Mouse (Mus musculus): ENCODE measurements around the gene Ddn. TPM values are rescaled to one million over a fixed set of nuclear protein-coding genes. Genes with fewer than 3 reads are reported as not detected.
"Not testable (repeated sequence)": the region's sequence is repeated elsewhere in the genome, so short reads cannot be mapped to it uniquely, and the experiment has no call there.

The Ddn gene
- total RNA-seq, 2 experiments from 2014 or later: 0.28 to 0.96 TPM

- intact Hi-C loops (cut with DNase I): loop anchor here (5.0 kb wide), 1 partner anchor 35 kb away; no protein-coding TSS in a partner anchor
- no peak for DNase-seq
Observed at GRCm38 (mm10) chr15:98832161-98833058, 23.1 kb upstream of the Ddn start.

GRCm38 (mm10) chr15:98831684-98832035 is 22.4 kb upstream of the Ddn start:
- intact Hi-C loops (cut with DNase I): loop anchor here (5.0 kb wide), 1 partner anchor 36 kb away; no protein-coding TSS in a partner anchor
- DNase-seq: no peak

- intact Hi-C loops (cut with DNase I): loop anchor here (5.0 kb wide), 1 partner anchor 36 kb away; no protein-coding TSS in a partner anchor
Observed at GRCm38 (mm10) chr15:98830736-98831683, 21.7 kb upstream of the Ddn start, which contains the start of gene Prkag1. TSS of gene Prkag1 (minus strand) at chr15:98831521.

GRCm38 (mm10) chr15:98827611-98828011 is 18.3 kb upstream of the Ddn start:
- no peak for DNase-seq
- intact Hi-C loops (cut with DNase I): loop anchor here (10.0 kb wide), 1 partner anchor 723 kb away; no protein-coding TSS in a partner anchor

More at GRCm38 (mm10) chr15:98830736-98831683, 21.7 kb upstream of the Ddn start, which contains the start of gene Prkag1:
- peak; percentile 93 to 96 for DNase-seq

GRCm38 (mm10) chr15:98823434-98823833 is 14.1 kb upstream of the Ddn start:
- no peak for DNase-seq
- intact Hi-C loops (cut with DNase I): loop anchor here (10.0 kb wide), 1 partner anchor 719 kb away; no protein-coding TSS in a partner anchor

- intact Hi-C loops (cut with DNase I): loop anchor here (10.0 kb wide), 1 partner anchor 717 kb away; no protein-coding TSS in a partner anchor
- DNase-seq: no peak
Observed at GRCm38 (mm10) chr15:98822147-98822546, 12.9 kb upstream of the Ddn start.

GRCm38 (mm10) chr15:98821403-98821802 is 12.1 kb upstream of the Ddn start:
- no peak for DNase-seq
- intact Hi-C loops (cut with DNase I): loop anchor here (10.0 kb wide), 1 partner anchor 717 kb away; no protein-coding TSS in a partner anchor

GRCm38 (mm10) chr15:98820937-98821336 is 11.6 kb upstream of the Ddn start:
- intact Hi-C loops (cut with DNase I): loop anchor here (10.0 kb wide), 1 partner anchor 716 kb away; no protein-coding TSS in a partner anchor
- no peak for DNase-seq

GRCm38 (mm10) chr15:98818171-98818570 is 8.9 kb upstream of the Ddn start:
- DNase-seq: no peak
- intact Hi-C loops (cut with DNase I): no loop called here

GRCm38 (mm10) chr15:98812741-98813424 is 3.6 kb upstream of the Ddn start:
- no peak for DNase-seq

GRCm38 (mm10) chr15:98810212-98810611 is 922 bp upstream of the Ddn start:
- DNase-seq; intact Hi-C loops (cut with DNase I): not testable (repeated sequence)

More at GRCm38 (mm10) chr15:98812741-98813424, 3.6 kb upstream of the Ddn start:
- intact Hi-C loops (cut with DNase I): no loop called here

GRCm38 (mm10) chr15:98808651-98809134 is 597 bp downstream of the Ddn start:
- intact Hi-C loops (cut with DNase I): no loop called here
- DNase-seq: no peak

- no peak for DNase-seq
- intact Hi-C loops (cut with DNase I): no loop called here
Observed at GRCm38 (mm10) chr15:98807895-98808650, 1.2 kb downstream of the Ddn start.

GRCm38 (mm10) chr15:98806809-98807770 is 2.2 kb downstream of the Ddn start:
- intact Hi-C loops (cut with DNase I): no loop called here
- no peak for DNase-seq

GRCm38 (mm10) chr15:98806071-98806808 is 3.0 kb downstream of the Ddn start:
- no peak for DNase-seq
- intact Hi-C loops (cut with DNase I): no loop called here

GRCm38 (mm10) chr15:98805324-98806040 is 3.8 kb downstream of the Ddn start:
- intact Hi-C loops (cut with DNase I): no loop called here
- peak; percentile 53 to 60 for DNase-seq

Data from gastrocnemius, postnatal 36 days (tissue).